Mouse (Mus musculus) 416B (cell line): Measurements from ENCODE around the gene Kcnj3.
A peak's percentile ranks its signal among the peaks of the same experiment; 100 is the strongest.
"Not testable (repeated sequence)": the region's sequence is repeated elsewhere in the genome, so short reads cannot be mapped to it uniquely, and the experiment has no call there.

Experiments used
- DNase-seq: peaks from one replicate; pipeline ENCODE4 v3.0.0; 2011; ENCODE audit warnings: low read depth

The Kcnj3 gene

DNA sequence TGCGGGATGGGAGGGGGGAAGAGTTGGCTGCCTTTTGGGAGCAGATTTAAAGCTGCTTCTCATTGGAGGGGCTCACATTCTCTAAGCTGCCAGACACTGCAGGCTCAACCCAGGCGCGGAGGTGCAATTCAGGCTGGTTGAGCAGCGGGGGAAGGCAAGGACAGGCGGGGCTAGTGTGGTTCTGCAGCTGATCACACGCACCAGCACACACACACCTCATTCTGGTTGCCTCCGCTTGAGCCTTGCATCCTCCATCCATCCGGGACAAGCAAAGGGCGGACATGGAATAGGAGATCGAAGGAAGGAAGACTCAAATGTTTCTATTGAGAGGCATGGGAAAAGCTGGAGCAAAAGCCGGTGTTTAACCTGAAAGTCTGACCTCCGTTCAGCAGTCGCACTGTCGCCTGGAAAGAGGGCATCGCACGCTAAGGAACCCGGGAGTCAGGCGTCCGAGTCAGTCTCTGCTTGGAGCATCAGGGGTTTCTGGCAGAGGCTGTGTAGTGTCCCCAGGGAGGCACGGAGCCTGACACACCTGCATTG, at the start of gene Kcnj3:
Kcnj3 (plus strand) TSS at position 250 of the 540 bp plus-strand sequence.
- no peak for DNase-seq

DNA sequence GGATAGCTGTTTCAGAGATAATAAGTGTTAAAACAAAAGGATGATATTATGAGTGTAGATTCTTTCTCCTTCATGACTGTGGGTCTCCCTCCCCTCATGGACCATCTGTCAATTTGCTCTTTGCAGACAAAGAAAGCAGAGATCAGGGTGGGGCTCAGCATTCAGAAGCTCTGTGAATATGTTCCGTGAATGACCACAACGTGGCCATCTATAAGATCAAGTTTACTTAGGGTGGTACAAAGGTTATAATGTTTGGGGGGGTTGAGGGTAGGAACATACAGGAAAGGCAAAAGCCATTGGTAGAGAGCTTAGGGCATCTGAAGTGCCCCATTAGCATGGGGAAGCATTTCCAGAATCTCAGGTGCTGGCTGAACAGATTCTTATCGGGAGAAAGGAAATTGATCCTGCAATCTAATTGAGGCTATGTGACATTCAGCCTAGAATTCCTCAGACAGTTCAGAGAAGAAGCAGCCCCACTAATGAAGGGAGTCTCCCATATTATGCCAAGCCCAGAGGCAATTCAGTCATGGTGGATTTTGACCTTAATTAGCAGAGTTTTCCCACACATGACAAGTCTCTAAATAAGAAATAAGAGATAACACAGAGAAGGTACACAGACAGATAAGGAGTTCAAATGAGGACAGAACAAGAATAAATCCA, 45.3 kb upstream of the Kcnj3 start:
- no peak for DNase-seq

DNA sequence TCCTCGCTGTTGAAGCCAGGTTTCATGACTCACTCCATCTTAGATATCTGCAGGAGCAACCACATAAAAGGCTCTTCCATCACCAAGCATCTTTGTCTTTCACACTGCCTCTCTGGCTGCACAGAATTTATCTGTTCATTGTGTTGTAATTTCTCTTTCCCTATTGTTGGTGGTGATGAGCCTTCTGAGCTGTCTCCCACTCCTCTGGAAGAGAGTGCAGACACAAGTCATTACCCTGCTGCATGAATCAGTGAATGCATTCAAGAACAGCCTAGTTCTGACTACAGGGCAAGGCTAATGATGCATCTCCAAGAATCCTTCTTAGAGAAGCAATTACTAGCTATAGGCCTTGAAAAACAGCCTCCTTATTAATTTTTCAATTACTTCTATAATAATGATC, 30.5 kb upstream of the Kcnj3 start:
- no peak for DNase-seq

DNA sequence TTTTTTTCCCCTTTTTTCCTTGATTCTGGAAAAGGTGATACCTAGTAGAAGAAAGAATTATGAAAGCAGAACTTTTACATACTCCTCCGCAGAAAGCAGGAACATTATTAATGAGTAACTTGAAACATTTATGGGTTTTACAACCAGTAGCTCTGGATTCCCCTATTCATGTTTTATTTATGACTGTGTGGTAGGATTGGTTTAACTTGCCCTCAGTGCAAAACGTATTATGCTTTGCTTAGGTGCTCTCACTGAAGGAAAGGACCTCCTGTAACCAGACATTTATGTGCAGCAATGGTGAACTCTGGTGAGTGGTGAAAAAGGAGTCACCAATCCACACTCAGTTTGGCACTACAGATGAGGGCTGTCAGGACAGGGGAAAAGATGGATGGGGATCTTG, 8.1 kb upstream of the Kcnj3 start:
- DNase-seq: no peak

DNA sequence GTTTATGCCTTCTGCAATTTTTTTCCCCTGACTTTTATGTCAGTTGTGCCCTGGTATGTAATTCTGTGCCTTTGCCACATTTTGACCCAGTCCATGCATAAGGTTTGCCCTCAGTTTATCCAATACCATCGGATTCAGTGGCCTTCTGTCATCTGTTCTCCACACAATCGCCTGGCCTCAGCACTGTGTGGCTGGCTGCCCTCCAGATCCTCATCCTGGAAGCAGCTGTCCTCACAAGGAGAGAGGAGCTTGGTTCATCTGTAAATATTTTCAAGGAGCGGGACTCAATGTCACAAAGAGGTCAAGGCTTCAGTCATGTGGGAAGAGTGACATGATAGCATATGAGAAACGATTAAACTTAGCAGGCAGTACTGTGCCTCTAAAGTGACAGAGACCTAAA, 3.7 kb upstream of the Kcnj3 start:
- no peak for DNase-seq

DNA sequence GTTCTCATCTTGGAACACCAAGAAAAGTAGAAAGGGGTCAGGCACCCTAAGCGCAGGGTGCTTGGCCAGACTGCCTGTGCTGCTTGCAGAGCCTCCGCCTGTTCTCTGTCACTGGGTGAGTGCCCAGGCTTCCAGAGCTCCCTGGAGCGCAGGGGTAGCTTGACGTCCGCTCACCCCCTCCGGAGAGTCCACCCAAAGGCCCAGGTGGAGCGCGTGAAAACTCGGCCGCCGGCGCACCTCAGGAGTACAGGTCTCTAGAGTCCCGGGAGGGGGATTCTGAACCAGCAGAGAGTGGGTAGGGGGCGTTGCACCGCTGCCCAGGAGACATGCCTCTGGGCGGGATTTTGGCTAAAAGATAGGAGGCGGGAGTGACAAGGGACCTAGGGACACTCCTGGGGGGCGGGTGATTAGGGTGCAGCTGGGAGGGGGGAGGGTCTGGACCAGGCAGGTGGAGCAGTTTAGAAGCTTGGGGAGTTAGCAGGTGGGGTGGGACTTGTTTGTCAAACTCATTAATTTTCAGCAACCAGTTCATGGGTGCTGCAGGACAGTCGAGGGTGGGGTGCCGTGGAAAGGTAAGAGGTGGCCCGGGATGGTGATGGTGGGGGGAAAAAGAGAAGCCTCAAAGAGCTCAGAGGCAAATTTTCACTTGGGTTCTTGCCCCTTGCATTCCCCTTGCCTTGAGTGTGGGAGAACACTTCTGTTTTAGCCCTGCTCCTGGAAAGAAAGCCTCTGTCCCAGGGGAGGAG, 664 bp downstream of the Kcnj3 start:
- no peak for DNase-seq

DNA sequence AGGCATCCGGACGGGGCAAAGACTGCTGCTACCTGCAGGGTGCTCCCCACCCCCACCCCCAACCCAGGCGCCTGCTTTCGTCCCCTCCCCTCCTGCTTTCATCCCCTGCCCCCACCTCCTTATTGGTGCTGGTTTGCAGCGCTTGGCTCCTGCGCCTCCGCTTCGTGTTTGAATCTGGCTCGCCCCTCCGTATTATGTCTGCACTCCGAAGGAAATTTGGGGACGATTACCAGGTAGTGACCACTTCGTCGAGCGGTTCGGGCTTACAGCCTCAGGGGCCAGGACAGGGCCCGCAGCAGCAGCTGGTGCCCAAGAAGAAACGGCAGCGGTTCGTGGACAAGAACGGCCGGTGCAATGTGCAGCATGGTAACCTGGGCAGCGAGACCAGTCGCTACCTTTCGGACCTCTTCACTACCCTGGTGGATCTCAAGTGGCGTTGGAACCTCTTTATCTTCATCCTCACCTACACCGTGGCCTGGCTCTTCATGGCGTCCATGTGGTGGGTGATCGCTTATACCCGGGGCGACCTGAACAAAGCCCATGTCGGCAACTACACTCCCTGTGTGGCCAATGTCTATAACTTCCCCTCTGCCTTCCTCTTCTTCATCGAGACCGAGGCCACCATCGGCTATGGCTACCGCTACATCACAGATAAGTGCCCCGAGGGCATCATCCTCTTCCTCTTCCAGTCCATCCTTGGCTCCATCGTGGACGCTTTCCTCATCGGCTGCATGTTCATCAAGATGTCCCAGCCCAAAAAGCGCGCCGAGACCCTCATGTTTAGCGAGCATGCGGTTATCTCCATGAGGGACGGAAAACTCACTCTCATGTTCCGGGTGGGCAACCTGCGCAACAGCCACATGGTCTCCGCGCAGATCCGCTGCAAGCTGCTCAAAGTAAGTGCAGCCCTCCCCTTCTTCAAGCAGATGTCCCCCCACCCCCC, 1.5 kb downstream of the Kcnj3 start:
- no peak for DNase-seq

DNA sequence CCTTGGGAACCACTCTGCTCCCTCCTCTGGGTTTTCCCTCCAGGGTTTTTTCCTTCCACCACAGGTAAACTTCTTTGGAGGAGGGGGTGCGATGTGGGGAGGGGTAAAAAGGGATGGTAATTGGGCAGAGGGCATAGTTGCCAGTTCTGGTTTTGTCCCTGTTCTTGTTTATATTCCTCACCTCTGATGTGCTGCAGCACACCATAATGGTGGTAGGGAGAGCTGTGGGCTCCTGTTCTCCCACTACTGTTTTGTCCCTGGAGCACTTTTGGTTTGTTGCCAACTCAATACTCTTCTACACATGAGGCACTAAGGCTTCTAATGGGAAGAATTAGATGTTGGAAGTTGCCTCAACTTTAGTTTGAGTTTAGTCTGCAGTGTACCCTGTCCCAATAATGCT, 2.2 kb downstream of the Kcnj3 start:
- no peak for DNase-seq

DNA sequence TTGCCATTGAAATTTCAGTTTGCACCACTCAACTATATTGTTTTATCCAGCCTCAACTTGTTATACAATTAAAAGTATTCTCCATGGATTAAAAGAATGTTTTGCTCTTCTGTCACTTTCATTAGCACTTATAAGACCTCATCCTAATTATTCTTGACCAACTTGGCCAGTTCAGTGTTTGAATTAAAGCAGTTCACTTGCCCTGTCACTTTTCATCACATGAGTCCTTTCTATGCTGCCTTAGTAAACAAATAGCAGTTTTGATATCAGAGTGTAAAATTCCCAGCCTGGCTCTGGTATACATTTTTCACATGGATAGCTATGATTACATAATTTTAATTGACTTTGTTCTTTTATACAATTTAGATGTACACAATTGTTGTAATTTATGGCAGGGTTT, 3.4 kb downstream of the Kcnj3 start:
- no peak for DNase-seq

DNA sequence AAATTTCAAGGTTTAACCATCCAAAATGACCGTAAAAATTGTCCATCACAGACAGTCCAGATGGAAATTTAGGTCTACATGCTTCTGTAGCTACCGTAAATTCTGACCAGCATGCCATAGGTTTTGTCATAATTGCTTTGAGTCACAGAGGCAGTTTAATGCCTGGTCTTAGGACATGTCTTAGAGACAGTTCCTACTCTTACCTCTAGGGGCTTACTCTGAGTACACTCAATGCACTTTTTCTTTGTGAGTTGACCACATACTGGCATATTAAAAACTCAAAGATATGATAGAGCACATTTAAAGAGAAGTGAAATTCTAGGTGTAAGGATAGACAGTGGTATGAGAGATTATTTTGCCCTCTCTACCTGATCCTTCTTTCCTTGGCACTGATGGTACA, 6.2 kb downstream of the Kcnj3 start:
- DNase-seq: peak; percentile 4

DNA sequence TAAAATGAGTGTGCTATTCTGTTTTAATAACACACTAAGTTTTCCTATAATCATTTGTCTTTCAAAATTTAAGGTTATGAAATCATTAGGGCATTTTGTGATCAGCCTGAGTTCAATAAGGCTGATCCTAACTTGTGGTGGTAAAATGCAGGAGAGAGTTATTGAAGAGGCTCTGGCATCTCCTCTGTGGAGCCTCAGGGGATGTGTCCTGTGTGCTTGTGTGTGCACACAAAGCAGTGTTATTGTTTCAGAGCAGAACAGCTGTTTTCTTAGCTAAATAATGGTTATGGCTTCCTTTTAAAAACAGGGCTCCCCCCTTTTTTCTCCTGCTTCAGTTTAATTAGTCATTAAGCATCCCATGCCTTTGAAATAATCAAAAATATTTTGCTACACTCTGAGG, 11.5 kb downstream of the Kcnj3 start:
- no peak for DNase-seq

DNA sequence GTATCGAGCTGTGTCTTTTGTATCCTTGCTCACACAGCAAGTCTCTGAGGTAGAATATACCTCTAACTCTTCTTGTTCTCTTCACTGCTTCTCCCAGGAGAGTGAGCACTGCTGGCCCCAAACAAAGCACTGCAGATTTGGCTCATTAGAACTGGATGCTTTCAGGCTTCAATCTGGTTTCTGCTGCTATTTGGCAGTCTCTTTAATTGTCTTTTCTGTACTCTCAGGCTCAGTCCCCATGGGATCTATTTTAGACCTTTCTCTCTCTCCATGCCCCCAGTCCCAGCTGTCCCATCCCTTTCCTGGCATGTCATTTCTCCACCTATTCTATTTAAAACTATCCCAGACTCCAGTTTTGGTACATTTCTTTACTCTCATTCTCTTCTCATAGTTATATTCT, 15.0 kb downstream of the Kcnj3 start:
- no peak for DNase-seq

DNA sequence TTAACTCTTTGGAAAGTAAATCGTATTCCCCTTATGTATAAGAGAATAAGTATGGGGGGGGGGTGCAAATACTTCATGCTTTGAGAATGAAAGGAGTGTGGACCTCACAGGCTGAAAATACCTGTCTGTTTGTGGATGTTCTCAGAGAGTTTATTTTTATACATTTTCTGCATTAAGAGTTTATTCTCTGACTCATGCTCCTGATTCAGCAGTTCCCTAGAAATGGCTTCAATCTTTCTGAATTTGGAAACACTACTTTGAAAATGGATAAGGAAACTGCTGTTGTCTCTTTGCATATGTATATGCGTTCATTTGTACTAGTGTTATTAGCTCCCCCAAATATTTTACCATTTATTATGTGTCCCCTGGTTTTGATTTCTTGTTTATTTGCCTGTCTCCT, 23.4 kb downstream of the Kcnj3 start:
- no peak for DNase-seq

DNA sequence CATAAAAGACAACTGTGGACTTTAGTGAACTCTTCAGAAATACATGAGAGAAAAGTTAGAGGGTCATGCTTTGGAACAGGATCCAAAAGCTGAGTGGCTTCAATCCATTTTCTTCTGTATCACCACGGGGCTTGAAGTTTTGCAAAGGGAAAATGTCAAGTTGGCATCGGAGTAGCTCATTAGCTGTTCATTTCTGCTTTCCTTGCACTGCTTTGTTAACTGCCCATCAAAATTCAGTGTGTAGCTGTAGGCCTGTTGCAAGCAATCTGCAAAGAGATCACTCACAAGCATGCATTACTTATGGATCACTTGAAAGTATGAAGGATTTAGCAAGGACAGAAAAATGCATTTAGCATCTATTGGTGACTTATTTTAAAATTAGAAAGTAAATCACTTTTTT, 33.4 kb downstream of the Kcnj3 start:
- no peak for DNase-seq

DNA sequence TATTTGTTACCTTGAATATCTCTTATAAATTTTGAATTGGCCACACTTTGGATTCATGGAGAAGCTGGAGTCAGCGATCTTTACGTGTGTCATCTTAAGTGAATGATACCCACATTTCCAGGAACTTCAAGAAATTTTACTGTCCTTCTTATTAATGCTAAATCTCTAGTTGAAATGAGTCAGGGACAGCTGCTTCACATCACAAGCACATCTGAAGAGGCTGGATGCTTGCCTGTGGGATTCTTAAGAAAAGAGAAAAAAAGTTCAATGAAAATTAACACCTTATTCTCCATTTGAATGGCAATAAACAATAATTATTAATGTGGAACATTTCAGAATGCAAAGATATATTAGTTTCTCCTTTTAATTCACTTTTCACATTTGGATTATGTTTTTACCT, 34.2 kb downstream of the Kcnj3 start:
- DNase-seq: no peak

DNA sequence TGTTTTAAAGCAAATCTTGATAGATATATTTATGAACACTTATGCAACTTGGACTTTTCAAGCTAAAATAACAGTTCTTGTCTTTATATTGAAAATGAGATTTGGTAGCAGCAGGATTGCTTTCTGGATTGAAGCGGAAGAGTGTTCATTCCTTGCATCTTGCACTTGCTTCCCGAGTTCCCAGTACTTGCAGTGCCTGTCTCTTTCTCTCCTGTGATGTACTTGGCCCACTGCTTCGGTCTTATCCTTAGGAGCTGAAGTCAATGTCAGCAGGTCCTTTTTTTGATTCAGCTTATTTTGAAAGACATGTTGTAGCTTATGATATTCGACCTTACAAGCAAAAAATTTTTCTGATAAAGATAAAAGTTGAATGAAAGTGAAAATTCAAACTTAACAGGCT, 43.7 kb downstream of the Kcnj3 start:
- DNase-seq: no peak

DNA sequence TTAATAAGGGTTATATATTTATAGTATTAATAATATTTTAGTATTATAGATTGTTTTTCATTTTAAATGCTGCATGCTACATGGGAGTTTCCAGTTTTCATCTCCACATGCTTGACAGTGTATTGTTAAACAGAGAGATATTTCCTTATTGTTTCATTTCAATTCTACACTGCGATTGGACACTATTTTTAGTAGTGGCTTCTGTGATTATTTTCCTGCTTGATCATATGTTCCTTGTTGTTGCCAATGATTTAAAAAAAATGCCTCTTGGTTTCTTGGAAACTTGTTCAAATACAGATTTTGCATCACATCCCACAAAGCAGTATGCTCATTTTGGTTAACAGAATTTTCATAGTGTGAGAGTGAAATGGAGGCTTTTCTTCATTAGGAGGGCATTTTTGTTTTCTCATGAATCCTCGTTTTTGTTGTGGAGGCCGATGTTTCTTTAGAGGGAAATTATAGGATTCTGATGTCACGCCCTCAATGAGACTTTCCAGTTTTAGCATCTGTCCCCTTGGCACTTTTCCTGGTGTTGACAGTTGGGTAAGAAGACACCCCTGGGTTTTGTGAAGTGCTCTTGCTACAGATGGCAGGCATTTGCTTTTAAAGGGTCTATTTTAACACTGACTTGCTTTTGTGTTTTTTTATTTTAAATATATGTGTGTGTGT, 44.3 kb downstream of the Kcnj3 start:
- no peak for DNase-seq

DNA sequence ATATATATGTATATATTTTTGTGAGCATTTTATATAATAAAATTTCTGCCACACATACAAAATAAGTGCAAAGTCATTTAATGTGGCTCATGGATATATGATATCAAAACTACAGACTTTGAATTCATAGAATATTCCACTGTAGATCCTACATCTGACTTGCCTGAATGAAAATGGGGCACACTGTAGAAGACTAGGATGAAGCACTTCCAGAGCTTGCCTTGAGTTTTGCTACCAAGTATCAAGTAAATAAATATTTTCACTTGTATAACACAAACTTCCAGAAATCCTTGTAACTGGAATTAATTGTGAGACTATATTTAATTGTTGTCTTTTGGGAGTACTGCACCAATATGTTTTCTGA, 44.8 kb downstream of the Kcnj3 start:
- no peak for DNase-seq

DNA sequence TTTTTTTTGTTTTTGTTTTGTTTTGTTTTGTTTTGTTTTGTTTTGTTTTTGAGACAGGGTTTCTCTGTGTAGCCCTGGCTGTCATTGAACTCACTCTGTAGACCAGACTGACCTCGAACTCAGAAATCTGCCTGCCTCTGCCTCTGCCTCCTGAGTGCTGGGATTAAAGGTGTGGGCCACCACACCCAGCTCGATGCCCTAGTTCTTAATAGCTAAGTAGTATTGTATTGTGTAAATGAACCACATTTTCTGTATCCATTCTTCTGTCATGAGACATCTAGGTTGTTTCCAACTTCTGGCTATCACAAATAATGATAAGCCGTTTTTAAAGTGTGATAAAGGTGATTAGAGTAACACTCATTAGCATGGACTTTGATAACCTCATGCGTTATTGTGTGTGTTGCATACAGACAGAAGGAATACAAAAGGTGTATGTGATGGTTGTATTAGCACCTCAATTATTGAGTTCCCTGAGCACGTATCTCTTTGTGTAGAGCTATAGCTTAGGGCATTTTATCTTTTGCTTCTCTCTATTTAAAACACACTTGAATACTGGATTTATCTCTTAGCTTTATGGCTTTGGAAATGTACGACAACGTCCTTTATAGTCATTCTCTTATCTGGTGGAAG, 49.8 kb downstream of the Kcnj3 start:
- not testable (repeated sequence) for DNase-seq

DNA sequence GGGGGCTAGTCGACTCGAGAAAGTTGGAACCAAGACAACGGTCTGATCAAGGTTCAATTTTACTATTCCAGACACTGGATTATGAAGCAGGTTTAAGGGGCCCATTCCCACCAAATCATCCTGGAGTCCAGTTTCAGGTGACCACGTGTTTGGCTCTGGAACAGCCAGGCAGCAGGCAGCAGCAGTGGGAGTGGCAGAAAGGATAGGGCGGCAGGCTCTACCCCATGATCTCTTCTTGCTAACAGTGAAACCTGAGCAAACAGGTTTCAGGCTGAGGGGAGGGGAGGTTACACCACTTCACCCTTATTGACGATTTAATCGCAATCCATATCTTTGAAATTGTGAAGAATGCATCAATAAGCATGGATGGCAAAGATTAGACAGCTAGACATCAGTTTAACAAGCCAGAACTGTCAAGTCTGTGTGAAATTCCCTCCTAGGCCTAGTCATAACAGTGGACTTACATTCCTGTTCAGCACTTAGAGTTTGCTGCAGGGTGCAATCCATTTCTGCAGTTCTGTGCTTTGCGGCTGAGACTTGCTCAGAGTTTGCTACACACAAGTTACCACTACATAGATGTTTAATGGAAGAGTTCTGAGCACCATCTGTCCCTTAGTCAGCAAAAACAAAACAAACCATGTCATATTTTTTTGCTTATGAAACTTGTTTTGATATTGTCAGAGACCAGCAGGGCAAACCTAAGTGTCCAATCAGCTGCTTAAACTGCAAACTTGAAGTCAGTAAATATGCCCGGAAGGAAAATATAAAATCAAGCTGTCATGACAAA, 67.8 kb downstream of the Kcnj3 start:
- no peak for DNase-seq

DNA sequence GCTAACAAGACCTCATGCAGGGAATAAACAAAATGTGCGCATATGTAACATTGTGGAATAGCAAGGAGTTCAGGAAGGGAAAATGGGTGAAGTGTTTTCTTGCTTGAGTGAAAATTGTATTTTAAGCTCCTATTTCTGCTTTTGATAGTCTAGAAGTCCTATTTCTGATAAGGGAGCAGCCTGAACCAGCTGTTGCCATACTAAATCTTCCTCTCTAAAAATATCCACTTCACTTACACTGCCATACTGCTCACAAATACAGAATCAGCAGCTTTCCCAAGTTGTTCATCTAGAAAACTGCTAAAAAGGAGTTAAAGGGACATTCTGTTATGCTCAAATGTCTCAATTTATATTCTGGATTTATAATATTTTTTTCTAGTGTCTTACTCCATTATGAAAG, 69.9 kb downstream of the Kcnj3 start:
- DNase-seq: no peak
